Mouse (Mus musculus): ENCODE measurements around the gene Bod1.

The Bod1 gene

DNA sequence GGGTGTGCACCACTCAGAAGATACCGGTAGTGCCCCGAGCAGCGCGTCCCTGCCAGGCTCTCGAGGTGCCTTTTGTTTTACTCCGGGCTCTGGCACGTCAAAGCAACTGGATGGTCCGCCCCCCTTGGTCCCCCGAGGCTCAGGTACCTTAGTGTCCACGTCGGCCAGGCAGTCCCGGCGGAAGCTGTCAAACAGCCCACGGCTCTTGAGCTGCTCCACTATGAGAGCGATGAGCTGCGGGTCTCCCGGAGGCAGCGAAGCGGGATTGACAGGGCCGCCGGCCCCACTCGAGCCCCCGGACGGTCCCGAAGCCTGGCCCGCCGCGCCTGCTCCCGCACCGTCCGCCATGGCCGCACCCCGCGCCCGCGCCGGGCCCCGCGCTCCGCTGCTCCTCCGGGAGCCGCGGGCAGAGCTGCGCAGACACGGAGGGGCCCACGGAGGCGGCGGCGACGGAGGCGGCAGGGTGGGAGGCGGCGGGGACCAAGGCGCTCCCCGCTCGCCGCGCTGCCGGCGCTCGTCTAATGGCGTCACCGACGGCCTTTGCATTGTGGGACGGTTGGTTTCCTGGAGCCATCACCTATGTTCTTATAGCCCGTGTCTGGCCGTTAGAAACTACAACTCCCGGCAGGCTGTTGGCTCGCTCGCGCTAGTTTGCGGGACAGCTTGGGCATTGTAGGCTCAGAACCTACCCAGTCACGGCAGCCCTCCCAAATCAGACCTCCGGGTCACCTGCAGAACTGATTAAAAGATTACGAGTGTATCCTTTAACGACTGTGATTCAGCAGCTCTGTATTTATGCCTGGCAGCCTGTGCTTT, at the start of gene Bod1:
Gene Bod1 (minus strand): TSS at position 532 of the 816 bp plus-strand sequence.
- peak; percentile 97 for DNase-seq

GRCm38 (mm10) chr11:31719090-31719489, 47.4 kb upstream of the Bod1 start:
- DNase-seq = no peak

- DNase-seq = no peak
Measured at GRCm38 (mm10) chr11:31717926-31718735, 46.4 kb upstream of the Bod1 start.

- peak; percentile 87 for DNase-seq
Measured at GRCm38 (mm10) chr11:31713641-31714121, 42.0 kb upstream of the Bod1 start.

GRCm38 (mm10) chr11:31713116-31713515, 41.4 kb upstream of the Bod1 start:
- DNase-seq = peak; percentile 57

GRCm38 (mm10) chr11:31707771-31708170, 36.1 kb upstream of the Bod1 start:
- no peak for DNase-seq

DNA sequence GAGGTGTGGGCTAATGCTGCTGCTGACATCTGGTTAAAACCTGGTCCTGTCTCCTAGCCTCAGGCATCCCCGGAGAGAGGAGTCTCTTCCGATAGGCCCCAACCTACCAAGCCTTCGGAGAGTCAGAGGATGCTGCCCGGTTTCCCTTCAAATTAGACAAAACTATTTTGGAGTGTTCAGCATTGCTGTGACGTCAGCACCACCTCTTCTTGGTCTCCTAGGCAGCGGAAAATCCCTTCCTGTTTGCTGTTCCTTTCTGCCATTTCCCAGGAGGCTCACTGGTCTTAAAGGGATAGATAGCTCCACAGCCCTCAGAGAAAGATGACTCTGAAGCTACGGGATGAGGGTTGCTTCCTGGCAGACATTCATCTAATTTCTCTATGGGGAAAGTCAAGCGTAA, 31.5 kb upstream of the Bod1 start:
- DNase-seq = peak; percentile 77

DNA sequence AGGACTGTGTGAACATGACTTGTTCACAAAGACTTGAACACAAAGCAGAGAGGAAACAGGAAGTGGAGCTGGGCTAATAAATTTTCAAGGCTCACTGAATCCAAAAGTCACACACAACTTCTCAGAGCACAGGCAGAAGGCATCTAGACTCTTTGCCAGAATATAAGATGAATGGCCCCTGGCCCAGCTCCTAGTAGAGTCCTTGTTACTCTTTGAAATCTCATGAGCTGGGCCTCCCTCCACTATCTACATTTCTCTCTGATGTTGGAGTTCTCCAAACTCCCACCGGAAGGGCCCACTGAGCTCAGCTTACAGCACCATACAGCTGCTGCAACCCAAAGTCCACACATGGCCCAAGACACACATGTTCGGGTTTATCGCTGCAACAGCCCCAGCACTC, 30.2 kb upstream of the Bod1 start:
- no peak for DNase-seq

DNA sequence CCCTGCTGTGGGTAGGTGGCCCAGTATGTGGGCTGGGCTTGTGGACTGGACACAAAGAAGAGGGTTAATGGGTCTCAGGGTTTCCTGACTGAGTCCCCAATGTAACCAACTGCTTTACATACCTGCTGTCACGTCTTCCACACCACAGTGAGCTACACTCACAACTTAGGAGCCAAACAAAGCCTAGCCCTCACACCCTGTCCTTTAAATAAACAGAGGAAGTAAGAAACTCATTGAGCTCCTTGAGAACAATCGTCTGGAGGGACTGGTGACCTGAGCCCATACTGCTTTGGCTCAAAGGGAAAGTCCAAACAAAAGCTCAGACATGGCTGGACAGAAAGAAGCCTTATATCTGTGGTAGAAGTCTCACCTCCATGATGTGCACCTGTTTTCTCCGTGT, 27.8 kb upstream of the Bod1 start:
- DNase-seq = no peak

- peak; percentile 90 for DNase-seq
Measured at GRCm38 (mm10) chr11:31694801-31695200, 23.1 kb upstream of the Bod1 start.

- no peak for DNase-seq
Measured at GRCm38 (mm10) chr11:31694109-31694508, 22.4 kb upstream of the Bod1 start.

DNA sequence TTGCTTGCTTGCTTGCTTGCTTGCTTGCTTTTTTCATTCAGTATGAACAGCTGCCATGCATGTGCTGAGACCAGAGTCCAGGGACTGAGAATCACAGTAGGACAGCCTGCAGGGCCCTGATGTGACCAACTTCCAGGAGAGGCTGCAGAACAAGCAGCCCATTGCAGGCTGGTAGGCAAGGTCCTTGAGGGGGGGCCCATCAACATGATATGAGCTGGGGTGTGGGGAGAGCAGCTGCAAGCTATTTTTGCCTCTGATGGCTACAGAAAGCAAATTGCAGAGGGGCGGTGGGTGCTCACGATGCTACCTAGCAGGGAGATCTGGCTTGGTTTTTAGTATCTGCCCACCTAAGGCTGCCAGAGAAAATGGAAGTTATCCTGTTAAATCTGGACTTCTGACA, 21.6 kb upstream of the Bod1 start:
- DNase-seq = no peak

GRCm38 (mm10) chr11:31688956-31689355, 17.3 kb upstream of the Bod1 start:
- DNase-seq = no peak

DNA sequence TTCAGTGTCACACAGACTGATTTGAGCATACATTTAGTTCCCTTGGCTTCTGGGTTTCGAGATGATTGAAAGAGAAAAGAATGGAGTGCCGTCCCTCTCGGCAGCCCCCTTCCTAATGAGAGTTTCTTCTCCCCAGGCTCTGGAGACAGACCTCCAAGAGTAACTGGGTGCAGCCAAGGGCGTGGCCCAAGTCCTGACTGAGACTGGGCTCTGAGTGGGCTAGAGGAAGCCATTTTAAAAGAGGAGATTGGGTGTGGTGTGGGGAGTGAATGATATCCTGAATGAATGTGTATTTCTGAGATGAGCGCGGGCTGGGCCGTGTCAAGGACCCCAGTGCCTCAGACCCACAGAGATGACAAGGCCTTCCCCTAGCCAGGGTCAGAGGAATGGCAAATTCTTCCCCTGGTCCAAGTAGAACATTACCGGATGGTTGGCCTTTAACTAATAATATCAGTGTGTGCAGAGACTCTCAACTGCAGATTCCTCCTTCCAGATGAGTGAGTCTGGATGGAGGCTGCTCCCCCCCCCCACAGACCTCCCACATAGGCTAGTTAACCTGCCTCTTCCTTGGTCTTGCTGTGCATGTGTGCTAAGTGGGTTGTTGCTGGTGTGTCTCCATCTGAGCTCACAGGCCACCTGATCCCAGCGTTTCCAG, 13.4 kb upstream of the Bod1 start:
- no peak for DNase-seq

GRCm38 (mm10) chr11:31684126-31684525, 12.4 kb upstream of the Bod1 start:
- DNase-seq = peak; percentile 81

DNA sequence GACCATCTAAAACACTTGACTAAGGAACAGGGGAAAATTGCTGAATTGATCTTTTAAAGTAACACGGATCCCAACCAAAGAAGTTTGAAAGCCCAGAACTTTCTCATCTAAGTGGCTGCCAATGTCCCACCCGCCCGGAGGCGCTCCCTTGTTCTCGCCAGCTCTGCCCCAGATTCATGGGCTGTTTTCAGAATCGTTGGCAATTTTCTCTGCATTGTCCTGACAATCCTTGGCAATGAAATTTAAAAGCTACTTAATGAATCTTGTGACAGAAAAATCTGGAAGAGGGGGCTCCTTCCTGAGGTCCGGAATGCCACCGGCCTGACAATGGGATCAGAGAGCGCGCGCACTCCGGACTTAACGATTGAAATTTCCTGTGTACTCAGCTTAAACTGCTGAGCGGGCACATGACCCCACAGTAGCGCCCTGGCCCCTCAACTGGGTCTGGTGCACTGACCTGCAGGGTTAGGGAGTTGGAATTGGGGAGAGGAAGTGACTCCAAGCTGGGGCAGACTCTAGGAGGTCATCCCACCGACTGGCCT, 8.2 kb upstream of the Bod1 start:
- no peak for DNase-seq

GRCm38 (mm10) chr11:31677309-31677708, 5.6 kb upstream of the Bod1 start:
- DNase-seq = no peak

- no peak for DNase-seq
Measured at GRCm38 (mm10) chr11:31676661-31677252, 5.1 kb upstream of the Bod1 start.

- no peak for DNase-seq
Measured at GRCm38 (mm10) chr11:31675430-31675829, 3.7 kb upstream of the Bod1 start.

DNA sequence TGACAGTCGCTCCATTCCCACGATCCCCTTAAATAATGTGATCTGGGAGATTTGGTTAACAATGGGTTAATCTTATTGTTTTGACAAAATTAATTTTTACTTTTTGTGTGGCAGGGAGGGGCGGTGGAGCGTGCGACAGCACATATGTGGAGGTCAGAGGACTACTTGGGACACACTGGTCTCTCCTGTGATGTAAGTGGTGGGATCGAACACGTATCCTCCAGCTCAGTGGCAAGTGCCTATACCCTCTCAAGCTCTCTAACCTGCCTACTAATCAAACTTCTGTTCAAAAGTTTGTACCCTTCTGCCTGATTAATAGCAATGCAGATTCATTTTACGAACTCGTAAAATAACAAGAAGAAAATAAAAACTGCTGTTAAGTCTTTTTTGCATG, 482 bp upstream of the Bod1 start:
- no peak for DNase-seq

DNA sequence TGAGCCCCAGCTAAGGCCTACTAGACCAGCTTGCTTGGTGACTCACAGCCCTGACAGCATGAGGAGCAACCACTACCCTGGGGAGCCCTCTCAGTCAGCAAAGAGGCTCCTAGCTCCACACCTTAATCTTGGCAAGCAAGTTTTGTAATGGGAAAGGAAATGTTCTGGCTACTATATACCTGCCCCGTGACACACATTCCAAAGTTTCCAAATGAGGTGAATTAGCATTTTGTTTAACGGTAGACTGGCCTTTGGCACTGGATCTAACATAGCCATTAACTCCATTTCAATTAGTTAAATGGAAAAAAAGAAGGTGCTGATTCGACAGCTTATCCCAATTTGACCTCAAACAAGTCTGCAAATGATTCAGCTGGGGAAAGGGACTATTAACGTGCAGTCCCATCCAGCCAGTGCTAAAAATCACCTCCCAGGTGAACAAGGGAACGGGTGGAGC, 1.2 kb downstream of the Bod1 start:
- DNase-seq = no peak

DNA sequence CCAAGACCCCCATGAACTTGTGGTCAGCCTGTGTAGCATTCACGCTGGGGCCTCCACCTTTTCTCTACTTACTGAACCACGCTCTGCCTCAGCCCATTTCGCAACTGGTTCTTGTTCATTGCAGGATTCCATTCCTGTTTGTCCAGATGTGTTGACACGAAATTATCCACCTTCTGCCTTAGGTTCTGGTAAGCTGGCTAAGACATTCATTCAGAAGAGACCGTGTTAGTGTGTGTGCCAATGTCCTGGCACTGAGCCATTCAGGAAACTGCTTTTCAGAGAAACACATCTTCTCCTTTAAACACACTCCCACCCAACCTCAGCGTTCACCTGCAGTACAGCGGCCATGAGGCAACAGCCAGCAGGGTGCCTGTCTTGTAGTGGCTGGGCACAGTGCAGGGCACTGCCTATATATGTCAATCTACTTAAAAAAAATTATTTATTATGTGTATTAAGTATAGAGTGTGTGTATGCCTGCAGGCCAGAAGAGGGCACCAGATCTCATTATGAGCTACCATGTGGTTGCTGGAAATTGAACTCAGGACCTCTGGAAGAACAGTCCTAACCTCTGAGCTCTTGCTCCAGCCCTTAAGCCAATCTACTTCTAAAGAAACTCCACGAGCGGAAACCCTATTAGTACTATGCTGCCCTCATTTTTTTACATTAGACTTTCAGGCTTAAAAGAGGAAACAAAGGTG, 2.4 kb downstream of the Bod1 start:
- DNase-seq = no peak
